Mouse (Mus musculus) cerebellum, postnatal 14 days (tissue): ENCODE data around the gene Gpr33.

Source experiments
- DNase-seq, 2 experiments: peaks; one replicate each; pipeline ENCODE4 v3.0.0; 2021; ENCODE audit warnings: mixed read lengths in 2 of 2

The Gpr33 gene

DNA sequence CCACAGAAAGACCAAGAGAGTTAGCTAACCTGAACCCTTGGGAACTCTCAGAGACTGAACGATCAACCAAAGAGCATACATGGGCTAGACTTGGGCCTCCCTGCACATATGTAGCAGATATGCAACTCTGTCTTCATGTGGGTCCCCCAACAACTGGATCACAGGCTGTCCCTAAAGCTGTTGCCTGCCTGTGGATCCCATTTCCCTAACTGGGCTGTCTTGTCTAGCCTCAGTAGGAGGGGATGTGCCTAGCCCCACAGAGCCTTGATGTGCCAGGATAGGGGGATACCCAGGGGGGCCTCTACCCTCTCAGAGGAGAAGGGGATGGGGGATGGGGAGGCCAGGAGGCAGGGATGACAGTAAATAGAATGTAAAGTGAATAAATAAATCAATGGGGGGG lies 44.2 kb downstream of the Gpr33 start:
- no peak for DNase-seq

DNA sequence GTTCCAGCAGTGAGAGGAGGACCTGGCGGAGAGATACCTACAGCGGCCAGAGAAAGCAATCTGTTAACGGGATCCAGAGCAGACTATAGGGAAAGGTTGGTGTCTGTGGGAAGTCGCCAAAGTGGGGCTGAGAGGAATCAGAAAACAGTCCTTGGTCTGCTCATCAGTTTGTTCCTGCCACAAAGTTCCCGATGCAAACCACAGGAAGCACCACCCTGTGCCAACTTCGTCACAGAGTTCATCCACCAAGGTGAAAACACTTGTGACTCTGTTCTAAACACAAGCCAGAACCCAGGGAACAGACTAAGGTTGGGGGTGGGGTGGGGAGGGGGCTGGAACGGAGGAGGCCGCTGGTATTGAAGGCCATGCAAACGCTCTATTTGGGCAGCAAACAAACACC lies 51.3 kb downstream of the Gpr33 start:
- peak; percentile 7 to 35 for DNase-seq

- no peak for DNase-seq
Observed at GRCm38 (mm10) chr12:51974381-51974780, 53.5 kb downstream of the Gpr33 start.
